Mouse (Mus musculus) heart, postnatal 0 days (tissue): ENCODE results near the gene Fgfr2.

Source experiments
- CTCF ChIP-seq: IDR thresholded peaks from 2 replicates; pipeline ENCODE4 v1.5.1; 2016; ENCODE audit warnings: antibody characterized with exemption, control low read depth, low read depth
- EP300 ChIP-seq: IDR thresholded peaks from 2 replicates; pipeline ENCODE4 v1.6.1; 2016; ENCODE audit warnings: antibody characterized with exemption, low read depth

- no peak for TF ChIP-seq CTCF
- no peak for TF ChIP-seq EP300
These were observed 629.5 kb downstream of the Fgfr2 start for GRCm38 (mm10) chr7:132493632-132494031.
